Mouse (Mus musculus) frontal cortex, postnatal 25 days (tissue): ENCODE measurements around the gene Nfatc3.
"Not testable (repeated sequence)": the region's sequence is repeated elsewhere in the genome, so short reads cannot be mapped to it uniquely, and the experiment has no call there.

Experiments used
- DNase-seq, 2 experiments: peaks; one replicate each; pipeline ENCODE4 v3.0.0; 2022; ENCODE audit warnings: low spot score in 2 of 2

Nfatc3 gene

DNA sequence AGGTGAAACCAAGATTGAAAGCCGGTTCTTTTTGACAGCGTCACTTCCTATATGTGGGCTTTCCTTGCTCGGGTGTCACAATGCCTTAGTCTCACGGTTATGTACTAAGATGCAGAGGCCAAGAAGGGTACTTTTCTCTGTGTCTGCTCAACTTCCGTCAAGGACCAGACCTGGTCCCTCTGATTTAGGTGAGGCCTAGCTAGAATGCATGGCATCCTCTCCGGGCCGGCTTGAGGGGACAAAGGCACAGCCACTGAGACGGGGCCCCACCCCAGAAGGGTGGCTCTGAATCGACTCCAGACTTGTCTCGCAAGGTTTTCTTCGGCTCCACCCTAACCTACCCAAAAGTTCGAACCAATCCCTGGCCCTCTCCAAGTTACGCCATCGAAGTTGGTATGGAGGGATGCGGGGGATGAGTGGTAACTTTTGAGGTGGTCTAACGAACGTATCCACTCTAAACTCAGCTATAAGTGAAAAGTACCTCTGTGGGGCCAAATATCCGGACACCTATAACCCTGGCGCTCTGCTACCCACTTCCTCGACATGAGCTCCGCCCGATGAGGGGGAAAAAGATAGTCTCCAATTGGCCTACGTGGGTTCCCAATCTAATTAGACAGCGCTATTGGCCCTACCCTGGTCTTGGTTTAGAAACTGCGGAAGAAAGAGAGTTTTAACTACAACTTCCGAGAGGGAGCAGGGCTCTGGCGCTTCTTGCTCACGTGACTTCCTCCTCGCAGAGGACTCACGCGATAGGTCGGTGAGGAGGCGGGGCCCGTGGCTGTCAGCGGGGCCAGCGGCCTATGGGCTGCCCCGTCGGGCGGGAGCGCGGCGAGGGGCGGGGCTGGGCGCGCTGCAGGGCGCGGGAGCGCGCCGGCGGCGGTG is at the start of gene Nfatc3:
TSS of gene Nfatc3 (plus strand) at position 110 of the 882 bp plus-strand sequence.
- peak; percentile 81 to 87 for DNase-seq

GRCm38 (mm10) chr8:106010748-106011642 is 47.6 kb upstream of the Nfatc3 start:
- DNase-seq = peak; percentile 91 to 94

- no peak for DNase-seq
Observed at GRCm38 (mm10) chr8:106011643-106011986, 47.0 kb upstream of the Nfatc3 start, which contains the start of gene Ddx28. TSS of gene Ddx28 (minus strand) at chr8:106011882.

DNA sequence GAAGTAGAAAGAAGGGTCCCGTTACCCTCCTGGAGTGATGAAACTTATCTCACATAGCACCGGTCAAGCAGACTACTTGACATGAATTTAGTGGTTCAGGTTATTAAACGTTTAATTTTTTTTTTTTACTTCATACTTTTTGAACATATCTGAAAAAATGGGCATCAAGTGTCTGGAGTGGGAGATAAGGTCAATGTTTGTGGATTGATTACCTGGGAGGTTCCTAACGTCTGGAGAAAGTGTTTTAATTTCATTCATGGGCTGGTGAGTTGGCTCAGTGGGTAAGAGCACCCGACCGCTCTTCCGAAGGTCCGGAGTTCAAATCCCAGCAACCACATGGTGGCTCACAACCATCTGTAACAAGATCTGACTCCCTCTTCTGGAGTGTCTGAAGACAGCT is 46.4 kb upstream of the Nfatc3 start:
- not testable (repeated sequence) for DNase-seq

- DNase-seq = no peak
Observed at GRCm38 (mm10) chr8:106016284-106016683, 42.4 kb upstream of the Nfatc3 start.

DNA sequence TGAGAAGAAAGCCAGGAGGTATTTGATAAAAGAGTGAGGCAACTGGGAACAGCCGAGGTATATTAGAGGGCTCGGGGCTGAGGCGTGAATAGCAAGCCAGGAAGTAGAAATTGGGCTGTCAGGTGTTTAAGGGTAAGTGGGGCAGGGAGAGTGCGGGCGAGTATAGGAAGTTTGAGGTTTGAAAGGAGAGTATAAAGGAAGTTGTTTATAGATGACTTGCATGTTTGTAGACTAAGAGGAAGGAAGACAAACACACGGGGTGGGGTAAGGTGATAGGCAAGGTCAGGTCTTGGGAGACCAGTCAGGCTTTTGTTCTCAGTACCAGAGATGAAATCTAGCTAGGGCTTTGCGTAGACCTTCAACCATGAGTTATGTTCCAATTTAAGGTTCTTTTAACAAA is 41.5 kb upstream of the Nfatc3 start:
- DNase-seq = no peak

DNA sequence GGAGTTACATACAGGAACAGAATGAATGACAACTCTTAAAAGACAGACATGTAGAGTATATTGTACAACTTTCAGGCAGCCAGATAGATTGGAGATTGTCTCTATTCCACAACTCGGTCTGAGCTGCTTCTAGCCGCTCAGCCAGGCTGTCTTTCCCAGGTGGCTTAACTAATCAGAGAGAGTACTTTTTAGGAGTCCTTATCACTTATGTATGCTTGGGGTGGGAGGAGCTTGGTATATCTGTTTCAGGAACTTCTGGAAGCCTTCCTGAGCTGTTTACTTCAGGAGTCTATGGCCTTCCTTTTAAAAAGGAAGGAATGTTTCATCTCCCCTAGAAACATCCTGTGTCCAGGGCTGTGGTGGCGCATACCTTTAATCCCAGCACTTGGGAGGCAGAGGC is 40.6 kb upstream of the Nfatc3 start:
- DNase-seq = no peak

DNA sequence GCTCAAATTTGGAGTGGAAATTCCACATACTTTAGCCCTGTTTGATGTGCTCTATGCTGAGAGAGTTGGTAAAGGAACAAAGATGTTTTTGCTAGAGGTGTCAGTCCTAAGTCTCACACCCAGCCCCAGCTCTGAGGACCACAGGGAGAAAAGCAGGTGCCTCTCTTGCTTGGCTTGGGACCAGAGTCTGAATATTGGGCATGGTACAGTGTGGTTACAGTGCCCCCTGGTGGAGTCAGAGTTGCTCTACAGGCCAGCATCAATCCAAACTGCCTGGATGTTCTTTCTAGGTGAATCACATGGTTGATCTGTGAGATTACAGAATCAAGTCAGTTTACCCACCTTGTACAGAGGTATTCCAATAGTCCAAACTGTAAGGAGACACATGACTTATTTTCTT is 36.2 kb upstream of the Nfatc3 start:
- peak; percentile 63 to 77 for DNase-seq

DNA sequence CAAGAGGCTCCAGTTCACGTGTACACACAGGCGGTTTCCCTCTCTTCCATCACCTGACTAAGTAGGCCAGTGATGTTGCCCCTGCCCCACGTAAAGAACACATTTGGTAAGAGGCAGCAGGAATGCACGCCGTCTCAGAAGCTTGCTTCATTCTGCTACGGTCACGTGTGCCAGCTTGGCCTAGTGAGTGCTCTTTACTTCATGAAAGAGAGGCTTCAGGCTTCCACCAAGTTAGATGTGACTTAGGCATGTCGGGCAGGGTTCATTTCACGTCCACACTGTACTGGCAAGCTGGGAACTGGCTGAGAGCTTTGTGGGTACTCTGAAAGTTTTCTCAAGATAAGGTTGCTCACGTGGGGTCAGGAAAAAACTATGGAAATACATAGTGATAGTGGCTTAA is 19.9 kb upstream of the Nfatc3 start:
- DNase-seq = no peak

- no peak for DNase-seq
Observed at GRCm38 (mm10) chr8:106039605-106040004, 19.0 kb upstream of the Nfatc3 start.

DNA sequence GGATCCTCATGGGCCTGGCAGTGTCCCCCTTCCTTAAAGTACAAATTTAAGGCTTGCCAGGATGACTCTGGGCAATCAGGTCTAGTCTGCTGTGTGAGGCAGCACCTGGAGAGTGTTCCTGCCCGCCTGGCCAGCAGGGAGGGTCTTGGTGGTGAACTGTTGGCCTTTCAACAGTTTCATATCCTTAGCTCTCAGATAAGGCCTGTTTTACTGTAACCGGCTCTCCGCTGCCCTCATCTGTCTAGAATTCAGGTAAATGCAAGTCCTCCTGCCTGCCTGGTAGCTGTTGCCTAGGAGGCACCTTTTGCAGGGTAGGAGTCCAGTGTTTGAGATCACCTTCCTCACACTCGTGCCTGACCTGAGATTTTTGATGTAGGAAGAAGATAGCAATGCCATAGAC is 18.4 kb upstream of the Nfatc3 start:
- no peak for DNase-seq

GRCm38 (mm10) chr8:106043055-106043454 is 15.6 kb upstream of the Nfatc3 start:
- DNase-seq = no peak

DNA sequence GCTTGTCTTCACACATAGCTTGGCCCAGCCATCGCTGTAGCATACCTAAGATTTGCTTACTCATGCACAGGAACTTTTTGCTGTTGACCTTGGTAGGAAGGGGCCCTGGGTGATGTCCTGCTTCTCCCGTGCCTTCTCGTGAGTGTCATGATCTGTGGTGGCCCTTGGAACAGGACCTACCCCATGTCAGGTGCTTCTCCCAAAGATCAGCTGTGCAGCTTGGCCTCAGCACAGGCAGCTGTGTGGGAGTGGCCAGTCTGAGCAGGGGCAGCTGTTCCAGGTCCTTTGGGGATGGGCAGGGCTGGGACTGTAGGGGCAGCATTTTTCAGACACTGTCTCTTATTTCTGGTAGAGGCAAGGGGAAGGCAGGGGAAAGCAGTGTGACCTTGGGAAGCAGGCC is 14.5 kb upstream of the Nfatc3 start:
- DNase-seq = no peak

DNA sequence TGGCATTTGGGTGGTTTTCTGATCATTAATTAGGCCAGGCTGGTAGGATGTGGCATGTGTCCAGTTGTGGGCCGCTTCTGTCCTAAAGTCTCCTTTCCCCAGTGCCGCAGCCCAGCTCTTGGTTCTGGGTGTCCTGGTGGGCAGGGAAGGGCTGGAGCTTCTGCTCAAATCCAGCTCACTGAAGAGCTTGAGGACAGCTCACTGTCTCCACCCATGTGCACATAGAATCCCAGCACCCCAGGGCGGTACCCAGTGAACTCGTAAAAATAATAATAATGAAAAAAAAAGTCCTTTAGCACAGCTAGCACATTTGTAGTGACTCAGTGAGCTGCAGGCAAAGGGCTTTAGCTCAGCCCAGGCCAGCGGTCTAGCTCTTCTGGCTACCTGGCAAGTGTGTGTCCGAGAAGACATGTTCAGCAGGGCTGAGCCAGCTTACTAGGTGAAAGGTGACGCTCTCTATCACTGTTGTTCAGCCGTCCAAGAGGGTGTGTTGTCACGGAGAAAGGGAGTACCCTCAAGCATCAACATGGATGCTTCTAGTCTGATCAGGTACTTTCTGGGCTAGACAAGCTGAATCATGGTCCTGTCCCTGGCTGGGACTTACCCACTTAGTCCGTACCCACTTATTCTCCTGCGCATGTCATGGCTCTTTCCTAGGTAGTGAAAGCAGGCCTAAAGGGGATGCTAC is 11.6 kb upstream of the Nfatc3 start:
- DNase-seq = no peak

- no peak for DNase-seq
Observed at GRCm38 (mm10) chr8:106047854-106048630, 10.6 kb upstream of the Nfatc3 start.

DNA sequence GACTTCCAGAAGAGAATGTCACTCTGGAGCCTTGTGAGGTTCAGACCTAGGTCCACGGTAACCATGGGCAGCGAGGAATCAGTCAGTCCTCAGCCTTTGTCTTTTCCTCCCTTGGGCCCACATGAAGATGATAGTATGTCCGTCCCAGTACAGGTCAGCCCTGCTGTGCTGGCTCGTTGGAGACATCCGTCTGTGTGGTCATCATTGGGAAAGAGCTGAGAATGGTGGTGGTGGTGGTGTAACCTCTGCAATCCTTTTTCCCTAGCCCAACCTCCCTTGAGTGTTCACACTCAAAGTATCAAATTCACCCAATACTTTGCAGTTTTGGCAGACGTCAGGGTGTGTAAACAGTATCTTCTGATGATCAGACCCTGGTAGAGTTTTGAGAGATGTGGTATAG is 8.8 kb upstream of the Nfatc3 start:
- no peak for DNase-seq

DNA sequence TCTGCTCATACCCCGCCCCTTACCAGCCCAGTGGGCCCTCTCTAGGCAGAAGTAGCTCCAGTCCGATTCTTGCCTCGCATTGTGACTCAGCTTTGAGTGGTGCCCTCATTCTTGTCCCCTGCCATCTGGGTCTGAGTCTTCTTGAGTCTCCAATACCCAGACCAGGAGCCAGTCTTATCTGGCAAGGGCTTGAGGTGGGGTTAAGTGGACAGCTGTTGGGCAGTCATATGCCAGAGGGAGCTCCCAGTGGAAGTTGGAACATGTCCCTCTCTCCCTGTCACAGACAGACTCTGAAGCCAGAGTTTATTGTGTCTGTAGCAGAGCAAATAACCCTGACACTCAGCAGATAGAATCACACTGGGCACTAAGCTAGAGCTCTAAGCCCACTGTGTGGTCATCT is 7.6 kb upstream of the Nfatc3 start:
- DNase-seq = no peak

DNA sequence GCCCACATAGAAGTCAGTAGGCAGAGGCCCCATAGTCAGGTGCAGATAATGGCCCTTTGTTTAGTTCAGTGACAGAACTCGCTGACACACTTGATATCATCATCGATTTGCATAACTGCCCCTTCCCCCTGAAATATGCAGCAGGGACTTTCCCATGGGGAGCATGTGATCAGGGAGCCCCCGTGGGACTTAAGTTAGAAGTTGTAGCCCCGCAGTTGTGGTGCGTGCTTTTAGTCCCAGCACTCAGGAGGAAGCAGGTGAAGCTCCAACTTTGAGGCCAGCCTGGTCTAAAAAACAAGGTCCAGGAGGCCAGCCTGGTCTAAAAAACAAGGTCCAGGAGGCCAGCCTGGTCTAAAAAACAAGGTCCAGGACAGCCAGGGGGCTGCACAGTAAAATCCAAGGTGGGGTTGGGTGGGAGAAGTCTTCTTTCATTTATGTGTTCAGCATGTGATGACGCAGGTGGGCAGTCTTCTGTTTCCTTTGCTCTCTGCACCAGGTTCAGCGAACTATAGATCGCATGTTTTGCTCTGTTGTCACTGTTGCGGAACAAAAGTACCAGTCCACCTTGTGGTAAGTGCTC is 6.0 kb upstream of the Nfatc3 start:
- DNase-seq = no peak

DNA sequence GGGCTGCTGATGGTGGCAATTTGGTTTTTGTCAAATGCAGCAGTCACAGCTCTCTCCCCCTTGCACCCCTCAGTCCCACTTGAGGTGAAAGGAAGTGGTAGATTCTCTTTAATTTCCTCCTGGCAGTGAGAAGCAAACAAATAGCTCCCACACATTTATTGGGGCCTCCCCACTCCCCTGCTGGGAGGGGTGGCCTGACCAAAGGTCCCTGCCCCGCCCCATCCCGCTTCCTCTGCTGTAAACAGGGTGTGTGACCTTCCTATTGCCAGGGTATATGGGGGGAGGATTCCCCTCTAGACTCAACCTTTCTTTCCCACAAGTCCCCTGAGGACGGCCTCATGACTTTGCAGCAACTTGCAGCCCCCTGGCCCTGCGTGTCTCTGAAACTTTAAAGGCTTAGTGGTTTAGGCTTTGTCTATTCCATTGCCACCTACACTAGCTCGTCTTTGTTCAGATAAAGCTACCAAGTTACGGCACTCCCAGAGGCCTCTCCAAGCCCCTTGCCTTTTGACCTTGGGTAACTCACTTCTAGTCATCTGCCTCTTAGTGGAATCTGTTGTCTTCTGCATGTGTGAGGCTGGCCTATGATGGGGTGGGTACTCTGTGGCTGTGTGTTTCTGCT is 4.3 kb upstream of the Nfatc3 start:
- no peak for DNase-seq

DNA sequence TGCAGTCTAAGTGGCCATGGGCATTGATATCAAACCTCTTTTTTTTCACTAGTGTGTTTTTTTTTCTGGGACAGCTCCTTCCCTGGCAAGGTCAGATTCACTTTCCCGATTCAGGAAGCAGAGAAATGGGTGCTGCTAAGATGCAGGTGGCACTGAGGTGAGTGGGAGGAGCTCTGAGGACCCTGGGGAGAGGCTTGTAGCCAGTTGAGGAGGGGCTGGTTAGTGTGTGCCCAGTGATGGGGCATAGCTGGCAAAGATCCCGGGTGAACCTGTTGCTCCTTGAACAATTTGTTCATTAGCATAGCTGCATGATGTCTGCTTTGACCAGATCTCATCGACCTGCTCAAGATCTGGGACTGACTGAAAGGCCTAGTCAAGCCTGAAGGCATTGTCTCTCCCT is 3.6 kb upstream of the Nfatc3 start:
- DNase-seq = no peak
